Mouse (Mus musculus): ENCODE results near the gene Clcnkb.

DNA sequence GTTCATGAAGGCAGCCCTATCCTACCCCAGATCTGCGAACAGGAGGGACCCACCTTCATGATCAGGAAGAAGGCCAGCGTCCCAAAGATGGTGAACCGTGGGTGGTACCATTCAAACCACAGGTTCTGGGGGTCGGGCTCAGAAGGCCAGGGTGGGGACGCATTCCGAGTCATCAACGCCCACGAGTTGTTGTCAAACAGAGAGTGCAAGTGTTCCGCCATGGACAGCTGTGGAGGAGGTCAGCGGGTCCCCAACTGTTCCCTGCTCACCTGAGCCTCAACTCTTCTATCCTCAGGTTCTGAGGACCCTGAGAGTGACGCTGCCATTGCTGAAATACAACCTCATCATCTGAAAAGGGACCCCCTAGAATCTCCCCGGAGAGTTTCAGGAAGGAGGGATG, 24.5 kb downstream of the Clcnkb start:
- no peak for TF ChIP-seq CTCF (IDR thresholded peaks at IDR 0.05)
- TF ChIP-seq EP300 (IDR thresholded peaks at IDR 0.05) = no peak
